In genomic region chr19:41829381-41830105, GRCm38 (mm10) we compare ENCODE assay signal across 7 mouse cellular contexts. TPM values are rescaled to one million over a fixed set of nuclear protein-coding genes. Genes with fewer than 3 reads are reported as not detected.
A peak's percentile ranks its signal among the peaks of the same experiment; 100 is the strongest.
DNase-seq lines count a peak whose midpoint lies in the region; ATAC-seq and TF ChIP-seq lines count a peak whose summit lies in the region.

Gene Frat1 (plus strand): TSS chr19:41829970.

- 0 out of 2 replicates have a peak, but pooled peaks have one; percentile 9 for TF ChIP-seq CTCF in intestine, postnatal 0 days (IDR thresholded peaks at IDR 0.05; ENCODE audit: low read depth)

- peak; percentile 78 for DNase-seq in adrenal gland, adult 8-10 months
- peak; percentile 97 for DNase-seq in embryo, embryonic 9.5 days (ENCODE audit: extremely low spot score)
- peak; percentile 61 for DNase-seq in gonadal fat pad, adult 2 months (ENCODE audit: low read depth)
- peak; percentile 94 for DNase-seq in limb, embryonic 10.5 days (ENCODE audit: low spot score)
- peak; percentile 89 for DNase-seq in spleen, adult 12 weeks (ENCODE audit: low spot score)

- under 1% methylated on average over 39 of the region's 39 CpGs for WGBS in intestine, postnatal 0 days
- WGBS in limb, embryonic 10.5 days = 1% methylated on average over 39 of the region's 39 CpGs
- under 1% methylated on average over 39 of the region's 39 CpGs for WGBS in midbrain, embryonic 13.5 days

- peak within 1 kb of the TSS; percentile 91 for H3K27ac ChIP-seq in intestine, postnatal 0 days (ENCODE audit: low read depth, low read length)
- H3K27ac ChIP-seq in limb, embryonic 10.5 days = peak within 1 kb of the TSS; percentile 96
- peak within 1 kb of the TSS; percentile 95 for H3K27ac ChIP-seq in midbrain, embryonic 13.5 days

- no peaks in the 10 kb centered on the region for H3K27me3 ChIP-seq in intestine, postnatal 0 days (replicated peaks; ENCODE audit: control insufficient read depth, insufficient read depth, low read length)
- peaks cover 33% of the 10 kb centered on the region for H3K27me3 ChIP-seq in limb, embryonic 10.5 days (ENCODE audit: low read depth, poor library complexity, severe bottlenecking)
- H3K27me3 ChIP-seq in midbrain, embryonic 13.5 days = peaks cover 8% of the 10 kb centered on the region; the same call in 1 of the 2 replicates

- H3K4me2 ChIP-seq in intestine, postnatal 0 days (replicated peaks; ENCODE audit: low read depth) = peak within 1 kb of the TSS; percentile 99
- peak within 1 kb of the TSS; percentile 95 for H3K4me2 ChIP-seq in midbrain, embryonic 13.5 days (replicated peaks)

- H3K36me3 ChIP-seq in intestine, postnatal 0 days (ENCODE audit: control insufficient read depth, insufficient read depth) = no peaks in the 10 kb centered on the region
- no peaks in the 10 kb centered on the region for H3K36me3 ChIP-seq in limb, embryonic 10.5 days
- H3K36me3 ChIP-seq in midbrain, embryonic 13.5 days = no peaks in the 10 kb centered on the region

- no peaks in the 10 kb centered on the region for H3K9me3 ChIP-seq in intestine, postnatal 0 days (ENCODE audit: control insufficient read depth)
- no peaks in the 10 kb centered on the region for H3K9me3 ChIP-seq in limb, embryonic 10.5 days (replicated peaks)
- no peaks in the 10 kb centered on the region for H3K9me3 ChIP-seq in midbrain, embryonic 13.5 days

- peak; percentile 92 for ATAC-seq in intestine, postnatal 0 days
- peak; percentile 99 for ATAC-seq in midbrain, embryonic 13.5 days

- H3K4me3 ChIP-seq in intestine, postnatal 0 days (ENCODE audit: low read depth, low read length) = peak within 1 kb of the TSS; percentile 65
- peak within 1 kb of the TSS; percentile 80 for H3K4me3 ChIP-seq in limb, embryonic 10.5 days
- H3K4me3 ChIP-seq in midbrain, embryonic 13.5 days (replicated peaks) = peak within 1 kb of the TSS; percentile 84

- H3K4me1 ChIP-seq in intestine, postnatal 0 days (replicated peaks; ENCODE audit: control insufficient read depth, insufficient read depth, low read length) = 0 out of 2 replicates have a peak, but pooled peaks cover 5% of the 10 kb centered on the region
- H3K4me1 ChIP-seq in limb, embryonic 10.5 days = peaks cover 27% of the 10 kb centered on the region
- peaks cover 34% of the 10 kb centered on the region for H3K4me1 ChIP-seq in midbrain, embryonic 13.5 days (replicated peaks)

- H3K9ac ChIP-seq in intestine, postnatal 0 days (ENCODE audit: low read depth, low read length) = peak within 1 kb of the TSS; percentile 72
- H3K9ac ChIP-seq in midbrain, embryonic 13.5 days (replicated peaks) = peak within 1 kb of the TSS; percentile 90

RNA-seq across cellular contexts. Expression of gene Frat1, which starts in this region (rescaled TPM):
- total RNA-seq in adrenal gland, adult 8-10 months (2022) = 1 to 10 TPM; 7.5 to 9.2 (median 8.8) TPM
- polyA plus RNA-seq in gonadal fat pad, adult 2 months (2012; rRNA removed) = 1.6 and 2.5 TPM in 2 replicates
- polyA plus RNA-seq in intestine, postnatal 0 days (2015; fragmentation: Nextera tagmentation; extraction: Ambion mirVana) = 6.4 and 8.3 TPM in 2 replicates
- 4.3 and 4.9 TPM in 2 replicates for polyA plus RNA-seq in limb, embryonic 10.5 days (2016; fragmentation: Nextera tagmentation; extraction: Ambion mirVana)
- polyA plus RNA-seq in midbrain, embryonic 13.5 days (2015; fragmentation: Nextera tagmentation; extraction: Ambion mirVana) = 26.2 and 29.0 TPM in 2 replicates

Comparison
In these comparisons a context has a peak if more than half of its experiments do, and no peak if none do; other contexts are left out.
1. Peak in every context shown above with its lines: DNase-seq, ATAC-seq, H3K4me3 ChIP-seq and H3K27ac ChIP-seq.